Mouse (Mus musculus) heart, adult 9 months (tissue): ENCODE data around the gene Cyb5b.
"Not testable (repeated sequence)": the region's sequence is repeated elsewhere in the genome, so short reads cannot be mapped to it uniquely, and the experiment has no call there.

Experiments
- DNase-seq, 2 experiments: peaks; one replicate each; pipeline ENCODE4 v3.0.0; 2022; ENCODE audit warnings: low spot score in 2 of 2

Gene Cyb5b

DNA sequence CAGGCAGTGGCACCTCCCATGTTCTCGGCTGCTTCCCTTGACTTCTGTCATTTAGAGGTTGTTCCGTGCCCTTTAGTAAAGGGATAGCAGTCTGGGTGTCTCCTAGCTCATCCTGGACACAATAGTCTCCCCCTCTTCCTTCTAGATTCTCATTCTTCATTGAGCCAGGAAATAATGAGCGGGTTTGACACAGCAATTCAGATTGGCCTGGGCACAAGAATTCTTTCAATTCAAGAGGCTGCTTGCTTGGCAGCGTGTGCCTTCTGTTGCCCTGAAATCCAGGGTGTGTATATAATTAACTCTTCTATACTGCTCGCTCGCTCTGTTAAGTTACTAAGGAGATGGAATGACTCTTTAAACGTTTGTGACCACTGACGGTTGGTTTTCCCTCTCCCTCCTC is 21.7 kb downstream of the Cyb5b start:
- peak in 1 of 2 experiments; percentile 34 for DNase-seq

DNA sequence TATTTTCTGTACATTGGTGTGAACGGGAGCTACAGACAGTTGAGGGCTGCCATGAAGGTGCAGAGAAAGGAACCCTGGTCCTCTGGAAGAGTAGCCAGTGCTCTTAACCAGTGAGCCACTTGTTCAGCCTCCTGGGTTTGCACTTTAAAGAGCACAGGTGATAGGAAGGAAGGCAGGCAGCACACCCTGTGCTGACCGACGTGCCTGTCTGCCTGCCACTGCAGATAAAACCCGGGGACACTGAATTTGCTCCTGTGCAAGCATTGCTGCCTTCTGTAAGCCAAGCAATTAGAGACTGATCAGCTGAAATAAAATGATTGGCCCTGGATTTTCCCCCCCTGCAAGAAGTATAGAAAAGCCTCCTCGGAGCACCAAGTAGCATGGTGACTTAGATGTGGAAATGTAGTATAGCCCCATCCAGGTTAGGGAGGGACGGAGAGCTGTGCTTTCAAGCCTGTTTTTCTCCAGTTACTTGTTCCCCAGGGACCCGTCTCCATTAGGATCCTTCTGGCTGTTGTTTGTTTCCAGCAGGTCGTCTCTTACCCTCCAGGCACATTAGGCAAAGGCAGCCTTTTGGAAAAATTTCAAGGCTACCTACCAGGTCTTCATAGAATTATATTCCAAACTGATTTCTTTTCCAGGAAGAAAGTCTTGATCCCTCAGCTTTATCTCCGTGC is 22.7 kb downstream of the Cyb5b start:
- no peak for DNase-seq

DNA sequence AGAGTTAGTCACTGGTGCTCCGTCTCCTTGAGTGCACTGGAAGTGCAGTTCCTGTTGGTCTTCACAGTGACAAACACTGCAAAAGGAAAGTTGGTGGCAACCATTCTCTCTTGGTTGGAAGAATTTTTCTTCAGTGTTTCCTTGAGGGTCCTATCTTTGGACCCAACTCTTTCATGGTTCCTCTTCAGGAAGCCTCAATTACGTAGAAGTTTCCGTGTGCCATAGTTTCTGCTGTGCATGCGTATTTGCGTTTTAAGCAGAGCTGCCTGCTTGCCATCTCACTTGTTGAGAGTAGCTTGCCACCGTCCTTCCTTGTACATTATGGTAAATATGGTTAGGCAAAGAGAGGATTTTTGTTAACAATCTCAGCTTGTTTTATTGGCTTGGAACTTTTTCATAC is 30.7 kb downstream of the Cyb5b start:
- no peak for DNase-seq

GRCm38 (mm10) chr8:107184996-107185395 is 34.6 kb downstream of the Cyb5b start:
- DNase-seq = no peak

- DNase-seq = no peak
Measured at GRCm38 (mm10) chr8:107186659-107187390, 36.4 kb downstream of the Cyb5b start.

- no peak for DNase-seq
Measured at GRCm38 (mm10) chr8:107187631-107188030, 37.2 kb downstream of the Cyb5b start.

DNA sequence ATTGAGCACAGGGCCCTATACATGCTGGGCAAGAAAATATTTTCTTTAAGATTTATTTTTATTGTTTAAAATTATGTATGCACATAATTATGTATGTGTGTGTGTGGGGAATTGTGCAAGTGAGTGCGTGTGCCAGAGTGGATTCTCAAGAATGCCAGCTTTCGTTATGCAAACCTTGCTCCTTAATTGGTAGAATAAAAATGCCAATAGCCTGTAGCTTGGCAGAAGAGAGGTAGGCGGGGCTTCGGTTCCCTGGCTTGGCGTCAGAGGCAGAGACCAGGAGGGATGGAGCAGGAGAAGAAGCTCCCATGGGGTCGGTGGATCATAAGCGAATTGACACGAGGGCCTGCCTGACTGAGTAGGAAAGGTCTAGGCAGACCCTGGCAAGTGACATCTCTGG is 42.2 kb downstream of the Cyb5b start:
- DNase-seq = no peak

- DNase-seq = no peak
Measured at GRCm38 (mm10) chr8:107193331-107193730, 42.9 kb downstream of the Cyb5b start.

DNA sequence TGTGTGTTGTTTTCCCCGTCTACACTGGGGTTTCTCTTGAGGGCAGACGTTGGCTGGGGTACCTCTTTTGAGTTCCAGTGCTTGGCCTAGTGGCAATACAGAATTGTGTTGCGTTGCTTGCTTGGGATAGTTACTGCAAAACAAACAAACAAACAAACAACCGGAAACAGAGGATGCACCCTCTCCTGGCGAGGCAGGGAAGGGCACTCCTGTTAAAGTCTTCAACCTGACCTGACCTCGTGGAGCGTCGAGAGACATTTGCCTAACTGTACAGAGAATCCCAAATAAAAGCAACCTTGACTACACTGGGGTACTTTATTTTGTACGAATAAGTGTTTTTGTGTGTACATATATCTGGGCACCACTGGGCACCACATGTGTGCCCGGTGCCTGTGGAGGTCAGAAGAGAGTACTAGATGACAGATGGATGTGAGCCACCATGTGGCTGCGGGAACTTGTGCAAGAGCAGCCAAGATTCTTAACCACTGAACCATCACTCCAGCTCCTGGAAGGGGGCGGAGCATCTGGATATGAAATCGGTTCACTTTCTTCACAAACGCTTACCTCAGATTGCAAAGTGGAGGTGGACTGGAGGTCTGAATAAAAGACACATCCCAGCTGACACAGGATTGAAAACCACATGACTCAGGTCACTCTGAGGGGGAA is 44.5 kb downstream of the Cyb5b start:
- no peak for DNase-seq

DNA sequence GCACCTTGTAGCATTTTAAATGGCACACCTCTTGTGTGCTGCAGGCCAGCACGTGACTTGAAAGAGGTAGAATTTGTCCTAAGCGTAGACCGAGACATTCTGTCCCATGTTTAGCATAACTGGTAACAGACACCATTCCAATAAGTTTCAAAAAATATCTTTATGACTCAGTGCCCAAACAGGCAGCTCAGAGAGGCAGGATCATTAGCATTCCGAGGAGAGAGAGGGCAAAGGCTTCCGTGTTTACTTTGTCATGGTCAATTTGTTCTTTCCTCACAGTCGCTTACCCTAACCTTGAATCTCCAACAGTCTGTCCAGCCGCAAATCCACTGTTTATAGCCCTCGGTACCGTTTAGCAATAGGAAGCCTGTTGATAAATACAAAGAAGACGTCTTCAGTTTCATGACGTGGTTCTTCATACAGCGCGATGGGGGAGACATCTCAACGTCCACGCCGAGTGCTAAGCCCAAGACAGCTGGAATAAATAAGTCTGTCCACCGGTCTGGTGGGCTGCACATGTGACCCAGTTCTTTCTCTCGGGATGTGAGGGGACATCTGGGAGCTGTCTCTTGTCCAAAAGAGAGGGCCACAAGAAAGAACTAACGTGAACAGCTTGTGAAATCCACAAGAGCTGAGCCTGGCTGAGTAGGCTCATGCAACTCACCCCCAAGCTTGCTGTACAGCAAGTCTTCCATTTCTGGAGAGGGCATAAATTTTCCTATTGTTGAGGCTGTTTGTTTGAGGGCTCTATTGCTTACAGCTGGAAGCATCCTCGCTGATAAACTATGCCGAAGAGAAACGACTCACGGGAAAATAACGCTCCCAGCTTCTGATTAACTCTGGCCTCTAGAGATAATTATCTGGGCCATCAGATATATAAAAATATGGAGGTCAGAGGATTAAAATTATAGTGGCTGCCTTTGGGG is 47.7 kb downstream of the Cyb5b start:
- no peak for DNase-seq

- DNase-seq = no peak
Measured at GRCm38 (mm10) chr8:107205164-107205563, 54.7 kb downstream of the Cyb5b start.

DNA sequence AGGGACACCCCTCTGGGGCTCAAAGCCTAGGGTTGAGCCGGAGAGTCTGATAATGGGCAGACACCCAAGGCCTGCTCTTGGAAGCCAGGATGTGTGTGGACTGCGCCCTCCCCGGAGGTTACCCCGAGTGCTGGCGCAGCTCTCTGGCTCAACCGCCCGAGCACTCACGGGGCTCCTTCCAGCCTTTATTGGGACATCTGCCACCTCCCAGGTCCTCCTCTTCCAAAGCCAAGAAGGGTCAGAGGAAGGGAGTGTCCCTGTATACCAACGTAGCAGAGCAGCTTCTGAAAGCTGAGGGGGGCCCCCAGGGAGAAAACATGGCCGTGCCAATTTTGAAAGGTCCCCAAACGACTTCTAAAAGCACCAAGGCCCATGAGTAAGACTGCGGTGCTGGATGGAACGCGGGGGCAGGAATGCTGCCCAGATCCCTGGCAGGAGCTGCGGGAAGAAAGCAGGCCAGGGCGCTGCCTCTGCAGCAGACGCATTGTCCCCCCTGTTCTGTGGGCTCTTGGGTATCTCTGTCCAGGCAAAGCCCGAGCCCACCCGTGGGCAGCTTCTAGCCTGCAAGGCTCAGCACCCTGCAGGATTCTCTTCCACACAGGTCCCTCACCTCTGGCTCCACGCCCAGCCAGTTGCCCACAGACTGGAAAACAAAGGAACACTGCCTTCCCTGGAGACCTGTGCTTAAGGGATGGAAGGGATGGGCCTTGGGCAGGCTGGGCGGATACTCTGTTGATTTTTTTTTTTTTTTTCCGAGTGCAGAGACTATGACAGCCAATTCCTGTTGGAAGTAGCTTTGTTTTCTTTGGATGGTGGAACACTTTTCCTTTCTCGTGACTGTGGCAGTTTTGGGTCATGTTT is 55.5 kb downstream of the Cyb5b start:
- peak; percentile 91 for DNase-seq

GRCm38 (mm10) chr8:107206782-107207525 is 56.5 kb downstream of the Cyb5b start:
- peak; percentile 38 to 44 for DNase-seq

GRCm38 (mm10) chr8:107209185-107209584 is 58.7 kb downstream of the Cyb5b start:
- no peak for DNase-seq

- DNase-seq = no peak
Measured at GRCm38 (mm10) chr8:107212006-107212405, 61.6 kb downstream of the Cyb5b start.

DNA sequence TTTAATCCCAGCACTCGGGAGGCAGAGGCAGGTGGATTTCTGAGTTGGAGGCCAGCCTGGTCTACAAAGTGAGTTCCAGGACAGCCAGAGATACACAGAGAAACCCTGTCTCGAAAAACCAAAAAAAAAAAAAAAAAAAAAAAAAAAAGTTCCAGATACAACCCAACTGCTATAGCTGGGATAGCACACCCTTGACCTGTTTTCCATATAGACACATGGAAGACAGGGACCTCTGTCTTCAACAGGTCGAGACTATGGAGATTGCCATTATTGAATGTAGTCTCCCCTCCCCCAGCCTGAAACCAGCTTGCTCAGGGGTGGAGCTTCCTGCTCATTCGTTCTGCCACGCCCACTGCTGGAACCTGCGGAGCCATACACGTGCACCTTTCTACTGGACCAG is 66.8 kb downstream of the Cyb5b start:
- not testable (repeated sequence) for DNase-seq

- DNase-seq = no peak
Measured at GRCm38 (mm10) chr8:107218091-107218490, 67.7 kb downstream of the Cyb5b start.

GRCm38 (mm10) chr8:107219078-107219477 is 68.6 kb downstream of the Cyb5b start:
- DNase-seq = no peak

- peak; percentile 54 to 68 for DNase-seq
Measured at GRCm38 (mm10) chr8:107221924-107222851, 71.7 kb downstream of the Cyb5b start.
